Mouse (Mus musculus) kidney, embryonic 14.5 days (tissue): ENCODE results near the gene Angptl8. TPM values are rescaled to one million over a fixed set of nuclear protein-coding genes. Genes with fewer than 3 reads are reported as not detected.
A peak's percentile ranks its signal among the peaks of the same experiment; 100 is the strongest.

Source experiments
- ATAC-seq: fragments of 200-750 bp; cut with Nextera tagmentation; 2 replicates; pipeline ENCODE4 v1.8.0; 2017; ENCODE audit warnings: moderate number of reproducible peaks, mild to moderate bottlenecking, moderate TSS enrichment, moderate library complexity; ENCODE audit not compliant: low FRiP score, low TSS enrichment
- H3K27ac ChIP-seq: fragments of 300-500 bp; sonication (generic); 2 replicates; pipeline ENCODE4 v1.5.1; 2014; ENCODE audit warnings: low read depth, mild to moderate bottlenecking, low read length, moderate library complexity, mixed read lengths
- H3K27me3 ChIP-seq: fragments of 300-500 bp; sonication (generic); 2 replicates; pipeline ENCODE4 v1.6.1; 2014; ENCODE audit warnings: mild to moderate bottlenecking, low read length; ENCODE audit not compliant: control insufficient read depth, insufficient read depth
- H3K36me3 ChIP-seq: fragments of 300-500 bp; sonication (generic); 2 replicates; pipeline ENCODE4 v1.6.1; 2014; ENCODE audit warnings: low read length, mixed read lengths; ENCODE audit not compliant: control insufficient read depth, insufficient read depth
- H3K4me1 ChIP-seq: fragments of 300-500 bp; sonication (generic); 2 replicates; pipeline ENCODE4 v1.6.1; 2014; ENCODE audit warnings: low read length, mixed read lengths; ENCODE audit not compliant: control insufficient read depth, insufficient read depth
- H3K4me2 ChIP-seq: fragments of 300-500 bp; sonication (generic); replicated peaks from 2 replicates; pipeline ENCODE4 v1.6.1; 2014; ENCODE audit warnings: low read depth, mild to moderate bottlenecking, low read length
- H3K4me3 ChIP-seq: fragments of 300-500 bp; sonication (generic); 2 replicates; pipeline ENCODE4 v1.5.1; 2014; ENCODE audit warnings: mild to moderate bottlenecking, low read length
- H3K9ac ChIP-seq: fragments of 300-500 bp; sonication (generic); 2 replicates; pipeline ENCODE4 v1.6.1; 2014; ENCODE audit warnings: low read depth, mild to moderate bottlenecking, low read length, moderate library complexity
- H3K9me3 ChIP-seq: fragments of 300-500 bp; sonication (generic); 2 replicates; pipeline ENCODE4 v1.6.1; 2016; ENCODE audit warnings: low read length; ENCODE audit not compliant: control insufficient read depth
- WGBS: fragments of 180-500 bp; shearing (Covaris S2); extraction: QIAGEN DNeasy Blood & Tissue Kit; methylation state at CpG from one replicate; pipeline ENCODE4 v1.1.7; 2014; 5-methylcytosine and 5-hydroxymethylcytosine counted together
- polyA plus RNA-seq: library from polyadenylated mRNA; unstranded; fragments of >200 nt; fragmentation: Nextera tagmentation; extraction: Ambion mirVana; gene quantifications from 2 replicates; pipeline ENCODE4 v1.2.1, GENCODE M21; 2014

Angptl8 gene
- polyA plus RNA-seq, 1 experiment from 2014 or later, result 3.4 TPM

DNA sequence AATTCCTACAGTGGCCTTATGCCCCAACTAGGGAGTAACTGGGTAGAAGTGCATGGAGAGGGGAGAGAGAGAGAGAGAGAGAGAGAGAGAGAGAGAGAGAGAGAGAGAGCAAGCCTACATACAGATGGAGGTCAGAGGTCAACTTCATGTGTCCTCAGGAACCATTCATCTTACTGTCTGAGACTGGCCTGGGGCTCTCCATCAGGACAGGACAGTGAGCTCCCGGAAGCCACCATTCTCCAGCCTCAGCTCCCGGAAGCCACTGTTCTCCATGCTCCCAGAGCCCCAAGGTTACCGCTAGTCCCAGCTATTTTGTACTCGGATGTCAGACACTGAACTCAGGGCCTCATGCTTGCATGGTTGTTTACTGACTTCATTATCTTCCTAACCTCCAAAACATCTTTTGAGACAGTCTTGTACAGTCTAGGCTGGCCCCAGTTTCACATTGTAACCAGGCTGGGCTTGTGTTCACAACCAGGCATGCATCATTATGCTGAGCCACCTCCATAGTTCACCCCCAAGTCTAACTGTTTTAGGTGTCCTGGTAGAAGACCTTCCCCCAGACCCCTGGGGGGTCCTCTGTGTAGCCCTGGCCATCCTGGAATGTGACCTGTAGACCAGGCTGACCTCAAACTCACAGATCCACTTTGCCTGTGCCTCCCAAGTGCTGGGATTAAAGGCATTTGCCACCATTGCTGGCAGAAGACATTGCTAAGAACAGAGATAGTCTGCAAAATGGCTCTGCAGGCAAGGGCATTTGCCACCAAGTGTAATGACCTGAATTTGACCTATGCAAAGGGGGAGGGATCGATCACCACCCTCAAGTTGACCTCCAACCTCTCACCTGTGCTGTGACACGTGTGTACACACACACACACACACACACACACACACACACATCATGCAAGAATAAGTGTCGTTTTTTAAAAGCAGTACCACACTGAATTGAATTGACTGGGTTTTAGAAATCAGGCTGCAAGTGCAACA, 14.7 kb downstream of the Angptl8 start:
- H3K4me3 ChIP-seq, result no peak overlapping the region
- ATAC-seq, result no peak

GRCm38 (mm10) chr9:21851084-21851483, 15.8 kb downstream of the Angptl8 start:
- H3K27ac ChIP-seq, result no peak overlapping the region
- no peak for ATAC-seq
- no peaks in the 10 kb centered on the region for H3K27me3 ChIP-seq
- H3K9me3 ChIP-seq, result no peaks in the 10 kb centered on the region
- H3K36me3 ChIP-seq, result peaks cover 2% of the 10 kb centered on the region
- WGBS, result 68% methylated on average over 3 of the region's 3 CpGs
- peaks cover 39% of the 10 kb centered on the region for H3K4me1 ChIP-seq
- H3K4me2 ChIP-seq, result peak overlapping the region; percentile 74
- H3K9ac ChIP-seq, result no peak overlapping the region
- H3K4me3 ChIP-seq, result peak overlapping the region; percentile 84; the same call in 1 of the 2 replicates

More for the DNA sequence above, 14.7 kb downstream of the Angptl8 start:
- Histone ChIP-seq H3K36me3 (peaks cover 13% of the 10 kb centered on the region), H3K27me3 (no peaks in the 10 kb centered on the region), H3K9ac (no peak overlapping the region), H3K27ac (peak overlapping the region; percentile 37; the same call in 1 of the 2 replicates), H3K9me3 (no peaks in the 10 kb centered on the region), H3K4me1 (peaks cover 45% of the 10 kb centered on the region), H3K4me2 (peak overlapping the region; percentile 12; the same call in 1 of the 2 replicates)
- 59% methylated on average over 7 of the region's 7 CpGs for WGBS

DNA sequence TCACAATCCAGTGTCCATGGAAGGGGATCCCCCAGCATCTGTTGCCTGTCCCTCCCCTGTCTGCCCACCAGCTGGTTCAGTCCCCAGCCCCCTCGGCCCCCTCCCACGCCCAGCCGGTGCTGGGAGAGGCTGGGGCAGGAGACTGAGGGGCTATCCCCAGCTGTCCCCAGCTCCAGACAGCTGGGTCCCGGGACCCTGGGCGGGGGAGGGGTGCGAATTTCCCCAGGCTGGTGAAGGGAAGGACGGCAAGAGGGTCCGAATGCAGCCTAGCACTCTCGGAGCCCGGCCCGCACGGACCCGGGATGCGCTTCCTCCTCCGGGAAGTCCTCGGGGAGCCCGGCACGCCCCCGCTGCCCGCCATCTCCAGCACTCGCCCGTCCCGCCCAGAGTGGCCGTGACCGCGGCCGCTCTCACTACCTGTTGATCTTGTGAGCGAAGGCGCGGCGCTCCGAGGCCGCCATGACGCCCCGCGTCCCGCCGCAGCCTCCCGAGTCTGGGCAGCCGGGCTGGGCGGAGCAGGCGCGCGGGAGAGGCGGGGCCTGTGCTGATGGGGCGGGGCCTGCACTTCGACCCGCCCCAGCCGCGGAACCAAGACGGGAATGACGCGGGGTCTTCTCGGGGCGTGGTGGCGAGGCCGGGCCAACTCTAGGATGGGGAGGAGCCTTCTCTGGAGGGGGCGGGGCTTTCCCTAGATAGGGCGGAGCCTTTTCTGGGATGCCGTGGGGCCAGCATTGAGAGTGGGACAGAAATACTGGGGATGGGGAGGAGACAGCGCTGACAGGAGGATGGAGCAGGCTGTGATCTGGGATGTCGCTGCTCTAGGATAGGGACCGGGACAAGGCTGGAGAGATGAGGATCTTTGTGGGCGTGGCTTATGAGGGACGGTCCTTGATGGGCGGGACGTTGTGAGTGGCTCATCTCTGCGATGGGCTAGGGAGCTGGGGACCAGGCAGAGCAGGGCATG, 17.1 kb downstream of the Angptl8 start, which contains the start of gene Dock6:
Gene Dock6 (minus strand): TSS at position 508 of the 964 bp plus-strand sequence.
- Histone ChIP-seq H3K27ac (peak within 1 kb of the TSS; percentile 57), H3K27me3 (no peaks in the 10 kb centered on the region), H3K4me2 (peak within 1 kb of the TSS; percentile 74), H3K9ac (peak within 1 kb of the TSS; percentile 78), H3K36me3 (no peaks in the 10 kb centered on the region), H3K4me3 (peak within 1 kb of the TSS; percentile 84), H3K4me1 (peaks cover 28% of the 10 kb centered on the region), H3K9me3 (no peaks in the 10 kb centered on the region)
- under 1% methylated on average over 66 of the region's 68 CpGs for WGBS
- ATAC-seq, result peak; percentile 92

GRCm38 (mm10) chr9:21853961-21854360, 18.7 kb downstream of the Angptl8 start:
- H3K4me3 ChIP-seq, result no peak overlapping the region
- peaks cover 16% of the 10 kb centered on the region; the same call in 1 of the 2 replicates for H3K4me1 ChIP-seq
- H3K9ac ChIP-seq, result no peak overlapping the region
- no peaks in the 10 kb centered on the region for H3K9me3 ChIP-seq
- H3K27me3 ChIP-seq, result no peaks in the 10 kb centered on the region
- H3K36me3 ChIP-seq, result no peaks in the 10 kb centered on the region
- no peak overlapping the region for H3K27ac ChIP-seq
- WGBS, result 61% methylated on average over 5 of the region's 5 CpGs
- H3K4me2 ChIP-seq, result no peak overlapping the region
- no peak for ATAC-seq

GRCm38 (mm10) chr9:21854894-21855293, 19.6 kb downstream of the Angptl8 start:
- no peaks in the 10 kb centered on the region for H3K36me3 ChIP-seq
- H3K9ac ChIP-seq, result no peak overlapping the region
- no peak overlapping the region for H3K27ac ChIP-seq
- ATAC-seq, result no peak
- H3K4me2 ChIP-seq, result no peak overlapping the region
- H3K9me3 ChIP-seq, result no peaks in the 10 kb centered on the region
- peaks cover 16% of the 10 kb centered on the region; the same call in 1 of the 2 replicates for H3K4me1 ChIP-seq
- WGBS, result 89% methylated on average over 6 of the region's 6 CpGs
- no peak overlapping the region for H3K4me3 ChIP-seq
- H3K27me3 ChIP-seq, result no peaks in the 10 kb centered on the region

DNA sequence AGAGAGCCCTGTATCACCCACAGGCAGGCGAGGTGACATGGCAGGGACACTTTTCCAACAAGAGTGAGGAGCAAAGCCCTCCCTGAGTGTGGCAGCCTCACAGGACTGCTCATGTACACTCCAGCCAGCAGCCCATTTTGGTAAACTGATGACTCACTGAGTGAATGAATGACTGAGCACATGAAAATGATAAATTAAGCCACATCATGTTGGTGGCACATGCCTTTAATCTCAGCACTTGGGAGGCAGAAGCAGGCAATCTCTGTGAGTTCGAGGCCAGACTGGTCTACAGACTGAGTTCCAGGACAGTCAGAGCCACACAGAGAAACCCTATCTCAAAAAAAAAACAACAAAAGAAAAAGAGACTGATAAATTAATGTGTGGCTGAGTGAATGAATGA, 22.2 kb downstream of the Angptl8 start:
- ATAC-seq, result no peak
- Histone ChIP-seq H3K27me3 (no peaks in the 10 kb centered on the region), H3K9ac (0 out of 2 replicates have a peak overlapping the region, but pooled peaks have one; percentile 18), H3K27ac (0 out of 2 replicates have a peak overlapping the region, but pooled peaks have one; percentile 4), H3K4me1 (0 out of 2 replicates have a peak, but pooled peaks cover 2% of the 10 kb centered on the region), H3K36me3 (no peaks in the 10 kb centered on the region), H3K4me3 (no peak overlapping the region), H3K4me2 (no peak overlapping the region), H3K9me3 (peaks cover 5% of the 10 kb centered on the region; the same call in 1 of the 2 replicates)
- whole genome bisulfite sequencing, result 78% methylated on average over 2 of the region's 2 CpGs

DNA sequence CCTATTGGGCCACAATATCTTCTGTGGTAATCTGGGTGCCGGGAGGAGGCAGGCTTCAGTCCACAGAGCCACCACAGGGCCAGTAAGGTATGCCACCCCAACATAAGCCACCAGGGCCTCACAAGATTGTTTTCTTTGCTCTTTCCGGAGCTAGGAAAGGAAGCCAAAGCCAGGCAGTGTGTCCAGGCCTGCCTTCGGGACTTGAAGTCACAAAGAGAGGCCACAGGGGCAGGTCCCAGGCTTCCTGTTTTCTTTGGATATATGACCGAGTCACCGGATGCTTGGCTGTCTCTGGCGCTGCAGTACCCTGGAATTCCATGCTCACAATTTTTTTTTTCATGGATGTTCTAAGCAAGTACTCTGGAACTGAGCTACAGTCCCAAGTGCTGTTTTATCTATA, 22.8 kb downstream of the Angptl8 start:
- Histone ChIP-seq H3K9ac (no peak overlapping the region), H3K4me2 (no peak overlapping the region), H3K27ac (peak overlapping the region; percentile 4; the same call in 1 of the 2 replicates), H3K4me3 (no peak overlapping the region), H3K4me1 (0 out of 2 replicates have a peak, but pooled peaks cover 2% of the 10 kb centered on the region), H3K27me3 (no peaks in the 10 kb centered on the region), H3K36me3 (no peaks in the 10 kb centered on the region), H3K9me3 (peaks cover 5% of the 10 kb centered on the region; the same call in 1 of the 2 replicates)
- ATAC-seq, result peak; percentile 45; the same call in 1 of the 2 replicates
- 11% methylated on average over 6 of the region's 6 CpGs for WGBS

GRCm38 (mm10) chr9:21859606-21860005, 24.3 kb downstream of the Angptl8 start:
- 0 out of 2 replicates have a peak, but pooled peaks cover 2% of the 10 kb centered on the region for H3K4me1 ChIP-seq
- WGBS, result 84% methylated on average over 3 of the region's 3 CpGs
- no peak for ATAC-seq

More at GRCm38 (mm10) chr9:21859606-21860005, 24.3 kb downstream of the Angptl8 start:
- Histone ChIP-seq H3K9ac (no peak overlapping the region), H3K4me3 (no peak overlapping the region), H3K36me3 (no peaks in the 10 kb centered on the region), H3K27me3 (no peaks in the 10 kb centered on the region), H3K27ac (no peak overlapping the region), H3K4me2 (no peak overlapping the region), H3K9me3 (peaks cover 5% of the 10 kb centered on the region; the same call in 1 of the 2 replicates)
